ENCODE assay signal across 17 mouse cellular contexts in genomic region chr14:55842794-55843193, GRCm38 (mm10). TPM values are rescaled to one million over a fixed set of nuclear protein-coding genes. Genes with fewer than 3 reads are reported as not detected.
DNase-seq lines count a peak whose midpoint lies in the region; ATAC-seq and TF ChIP-seq lines count a peak whose summit lies in the region.
"Had no signal": no experiment of that assay in that cellular context is flagged by ENCODE, and none has a peak within 500 bp of the region (broad histone marks: within the 10 kb centered on the region; RNA-seq: fewer than 3 reads in every experiment).

No protein-coding gene starts in this region.

- no peak overlapping the region for H3K27ac ChIP-seq in heart, adult 2 months
- H3K27ac ChIP-seq in liver, embryonic 14.5 days: no peak overlapping the region
- no peak overlapping the region for H3K27ac ChIP-seq in liver, embryonic 11.5 days (ENCODE audit: low read depth, low read length)
- no peak overlapping the region for H3K27ac ChIP-seq in thymus, adult 2 months (ENCODE audit: control insufficient read depth, insufficient read depth, low read length)
- no peak overlapping the region for H3K27ac ChIP-seq in stomach, postnatal 0 days (replicated peaks)
- H3K27ac ChIP-seq: limb, embryonic 13.5 days; lung, embryonic 15.5 days; neural tube, embryonic 12.5 days had no signal

- TF ChIP-seq POLR2A in heart, adult 2 months (IDR thresholded peaks at IDR 0.05; ENCODE audit: insufficient read depth, low read depth, low read length): no peak
- TF ChIP-seq POLR2A in thymus, adult 2 months (IDR thresholded peaks at IDR 0.05; ENCODE audit: control insufficient read depth, extremely low read depth, insufficient read depth, low read length, poor library complexity): no peak

- intact Hi-C loops in heart, adult 2 months (cut with DNase I): no loop called here

- H3K36me3 ChIP-seq in heart, adult 2 months (ENCODE audit: control insufficient read depth, insufficient read depth, low read length): no peaks in the 10 kb centered on the region
- H3K36me3 ChIP-seq in liver, embryonic 14.5 days (replicated peaks; ENCODE audit: control insufficient read depth, insufficient read depth, low read depth): no peaks in the 10 kb centered on the region
- H3K36me3 ChIP-seq in liver, embryonic 11.5 days (ENCODE audit: control insufficient read depth, insufficient read depth, low read length): no peaks in the 10 kb centered on the region
- H3K36me3 ChIP-seq in thymus, adult 2 months (ENCODE audit: control insufficient read depth, insufficient read depth, low read length): no peaks in the 10 kb centered on the region
- no peaks in the 10 kb centered on the region for H3K36me3 ChIP-seq in stomach, postnatal 0 days (ENCODE audit: control insufficient read depth, insufficient read depth, low read length)
- H3K36me3 ChIP-seq: G1E; limb, embryonic 13.5 days; lung, embryonic 15.5 days; neural tube, embryonic 12.5 days had no signal

- no peaks in the 10 kb centered on the region for H3K9me3 ChIP-seq in liver, embryonic 14.5 days (ENCODE audit: control insufficient read depth, low read length)
- H3K9me3 ChIP-seq in liver, embryonic 11.5 days (ENCODE audit: control insufficient read depth, low read length): no peaks in the 10 kb centered on the region
- H3K9me3 ChIP-seq in stomach, postnatal 0 days (ENCODE audit: control insufficient read depth, low read length): no peaks in the 10 kb centered on the region
- H3K9me3 ChIP-seq: G1E; limb, embryonic 13.5 days; lung, embryonic 15.5 days; neural tube, embryonic 12.5 days had no signal

- no peaks in the 10 kb centered on the region for H3K4me1 ChIP-seq in heart, adult 2 months (ENCODE audit: control insufficient read depth, insufficient read depth, low read length)
- peaks cover 0 to 4% of the 10 kb centered on the region in 2 experiments; a peak in 1 of 4 replicates for H3K4me1 ChIP-seq in liver, embryonic 14.5 days (replicated peaks; ENCODE audit: control insufficient read depth in 2 of 2, insufficient read depth in 2 of 2, low read length in 1 of 2)
- H3K4me1 ChIP-seq in liver, embryonic 11.5 days (replicated peaks; ENCODE audit: control insufficient read depth, insufficient read depth, low read length): peaks cover 4% of the 10 kb centered on the region; the same call in 1 of the 2 replicates
- no peaks in the 10 kb centered on the region for H3K4me1 ChIP-seq in thymus, adult 2 months (replicated peaks; ENCODE audit: control insufficient read depth, insufficient read depth, low read length)
- no peaks in the 10 kb centered on the region for H3K4me1 ChIP-seq in stomach, postnatal 0 days (replicated peaks; ENCODE audit: control insufficient read depth, insufficient read depth)
- H3K4me1 ChIP-seq: lung, embryonic 15.5 days; neural tube, embryonic 12.5 days had no signal

- no peak for TF ChIP-seq EP300 in heart, adult 2 months (IDR thresholded peaks at IDR 0.05; ENCODE audit: insufficient read depth, low read depth, low read length)
- TF ChIP-seq EP300 in liver, embryonic 14.5 days (IDR thresholded peaks at IDR 0.05; ENCODE audit: low read depth): no peak
- TF ChIP-seq EP300 in stomach, postnatal 0 days (optimal IDR thresholded peaks at IDR 0.05): no peak

- H3K4me3 ChIP-seq in heart, adult 2 months: no peak overlapping the region
- H3K4me3 ChIP-seq in liver, embryonic 14.5 days (ENCODE audit: insufficient read depth in 1 of 2, low read depth in 2 of 2, low read length in 2 of 2): no peak overlapping the region
- no peak overlapping the region for H3K4me3 ChIP-seq in liver, embryonic 11.5 days (ENCODE audit: low read depth, low read length)
- H3K4me3 ChIP-seq in thymus, adult 2 months (ENCODE audit: control insufficient read depth, insufficient read depth, low read length): no peak overlapping the region
- H3K4me3 ChIP-seq in stomach, postnatal 0 days (ENCODE audit: low read depth, low read length): no peak overlapping the region
- H3K4me3 ChIP-seq: limb, embryonic 13.5 days; lung, embryonic 15.5 days; neural tube, embryonic 12.5 days had no signal

- WGBS in heart, adult 2 months: 85% methylated on average over 4 of the region's 4 CpGs
- 52% methylated on average over 4 of the region's 4 CpGs for WGBS in liver, embryonic 14.5 days (ENCODE audit: insufficient replicate concordance)
- WGBS in liver, embryonic 11.5 days: 67% methylated on average over 4 of the region's 4 CpGs
- 79% methylated on average over 4 of the region's 4 CpGs for WGBS in thymus, adult 2 months
- 76% methylated on average over 4 of the region's 4 CpGs for WGBS in stomach, postnatal 0 days

- DNase-seq in heart, adult 2 months: no peak
- DNase-seq in heart, adult 8-10 months (ENCODE audit: low spot score): no peak
- DNase-seq in liver, embryonic 14.5 days (ENCODE audit: low read depth in 3 of 3, low spot score in 3 of 3): no peak
- DNase-seq in liver, embryonic 11.5 days (ENCODE audit: low spot score): no peak
- DNase-seq in thymus, postnatal 4 days: peak; percentile 42
- DNase-seq in thymus, adult 2 months: no peak
- no peak for DNase-seq in stomach, postnatal 0 days (ENCODE audit: low spot score)
- DNase-seq in layer of hippocampus, adult 8-10 months (ENCODE audit: low spot score in 2 of 2): no peak
- DNase-seq: adrenal gland, adult 2 months; cerebellum, postnatal 14 days; kidney, postnatal 10 days had no signal

- peak; percentile 70 for TF ChIP-seq CTCF in heart, adult 2 months (IDR thresholded peaks at IDR 0.05)
- peak; percentile 40 for TF ChIP-seq CTCF in liver, embryonic 14.5 days (IDR thresholded peaks at IDR 0.05; ENCODE audit: low read depth)
- TF ChIP-seq CTCF in thymus, adult 2 months (IDR thresholded peaks at IDR 0.05; ENCODE audit: borderline replicate concordance, control insufficient read depth, extremely low read depth, insufficient read depth, low read length, poor library complexity): no peak
- peak; percentile 57 for TF ChIP-seq CTCF in stomach, postnatal 0 days (IDR thresholded peaks at IDR 0.05; ENCODE audit: low read depth)

- H3K79me2 ChIP-seq in heart, adult 2 months (replicated peaks; ENCODE audit: control insufficient read depth, insufficient read depth, low read length): no peaks in the 10 kb centered on the region

- no peaks in the 10 kb centered on the region for H3K27me3 ChIP-seq in heart, adult 2 months (ENCODE audit: control insufficient read depth, insufficient read depth, low read length)
- no peaks in the 10 kb centered on the region for H3K27me3 ChIP-seq in liver, embryonic 14.5 days (ENCODE audit: control insufficient read depth, insufficient read depth, low read length)
- H3K27me3 ChIP-seq in liver, embryonic 11.5 days (replicated peaks; ENCODE audit: control insufficient read depth, insufficient read depth, low read length): no peaks in the 10 kb centered on the region
- H3K27me3 ChIP-seq in thymus, adult 2 months (ENCODE audit: control insufficient read depth, insufficient read depth, low read length): no peaks in the 10 kb centered on the region
- no peaks in the 10 kb centered on the region for H3K27me3 ChIP-seq in stomach, postnatal 0 days (ENCODE audit: control insufficient read depth, insufficient read depth, low read length)
- H3K27me3 ChIP-seq: limb, embryonic 13.5 days; lung, embryonic 15.5 days; neural tube, embryonic 12.5 days had no signal

- ATAC-seq in liver, embryonic 14.5 days (ENCODE audit: insufficient read depth): no peak
- ATAC-seq in liver, embryonic 11.5 days (replicated peaks; ENCODE audit: low FRiP score): no peak
- no peak for ATAC-seq in stomach, postnatal 0 days (ENCODE audit: low FRiP score, low TSS enrichment)
- ATAC-seq: inflammation-experienced regulatory T-cells, adult 6 months had no signal

- H3K4me2 ChIP-seq in liver, embryonic 14.5 days (ENCODE audit: low read depth): no peak overlapping the region
- no peak overlapping the region for H3K4me2 ChIP-seq in liver, embryonic 11.5 days
- no peak overlapping the region for H3K4me2 ChIP-seq in stomach, postnatal 0 days (replicated peaks; ENCODE audit: low read depth)
- H3K4me2 ChIP-seq: limb, embryonic 13.5 days; lung, embryonic 15.5 days; neural tube, embryonic 12.5 days had no signal

- H3K9ac ChIP-seq in heart, adult 2 months (ENCODE audit: low read depth, low read length): no peak overlapping the region
- no peak overlapping the region for H3K9ac ChIP-seq in liver, embryonic 14.5 days (replicated peaks)
- H3K9ac ChIP-seq in liver, embryonic 11.5 days (ENCODE audit: low read depth, low read length): no peak overlapping the region
- H3K9ac ChIP-seq in stomach, postnatal 0 days (ENCODE audit: low read length): no peak overlapping the region
- H3K9ac ChIP-seq: limb, embryonic 13.5 days; lung, embryonic 15.5 days; neural tube, embryonic 12.5 days had no signal

RNA-seq across cellular contexts. Expression of gene Nynrin, which starts 11.0 kb away (rescaled TPM):
- 1 to 10 TPM; 6.2 to 6.8 TPM for total RNA-seq in heart, adult 2 months (2021)
- polyA plus RNA-seq in heart, adult 2 months (2012; rRNA removed): 3.5 and 3.8 TPM in 2 replicates
- 10 to 100 TPM in 1 of 4 experiments, 1 to 10 TPM in 3; 4.4 to 11.5 (median 6.2) TPM for total RNA-seq in heart, adult 8-10 months (2022)
- 1.7 and 1.9 TPM in 2 replicates for polyA plus RNA-seq in liver, embryonic 14.5 days (2012; rRNA removed)
- 1.2 and 1.4 TPM in 2 replicates for polyA plus RNA-seq in liver, embryonic 14.5 days (2014; fragmentation: Nextera tagmentation; extraction: Ambion mirVana)
- polyA plus RNA-seq in liver, embryonic 11.5 days (2014; fragmentation: Nextera tagmentation; extraction: Ambion mirVana): 12.0 and 12.2 TPM in 2 replicates
- 2.0 and 2.1 TPM in 2 replicates for polyA plus RNA-seq in thymus, adult 2 months (2012; rRNA removed)
- 2.8 and 3.2 TPM in 2 replicates for polyA plus RNA-seq in stomach, postnatal 0 days (2015; fragmentation: Nextera tagmentation; extraction: Ambion mirVana)
- total RNA-seq in layer of hippocampus, adult 8-10 months (2022): 10 to 100 TPM in 2 of 4 experiments, 1 to 10 TPM in 2; 6.4 to 10.9 (median 9.3) TPM

RNA-seq across cellular contexts. Expression of gene Nfatc4, which starts 19.9 kb away (rescaled TPM):
- 1 to 10 TPM; 3.6 to 5.1 TPM for total RNA-seq in heart, adult 2 months (2021)
- polyA plus RNA-seq in heart, adult 2 months (2012; rRNA removed): 6.0 and 7.3 TPM in 2 replicates
- 1 to 10 TPM; 3.3 to 4.2 (median 3.7) TPM for total RNA-seq in heart, adult 8-10 months (2022)
- polyA plus RNA-seq in liver, embryonic 14.5 days (2012; rRNA removed): 0.89 and 1.0 TPM in 2 replicates
- 0.33 and 0.66 TPM in 2 replicates for polyA plus RNA-seq in liver, embryonic 14.5 days (2014; fragmentation: Nextera tagmentation; extraction: Ambion mirVana)
- 15.1 and 15.3 TPM in 2 replicates for polyA plus RNA-seq in liver, embryonic 11.5 days (2014; fragmentation: Nextera tagmentation; extraction: Ambion mirVana)
- 2.3 and 2.7 TPM in 2 replicates for polyA plus RNA-seq in thymus, adult 2 months (2012; rRNA removed)
- polyA plus RNA-seq in stomach, postnatal 0 days (2015; fragmentation: Nextera tagmentation; extraction: Ambion mirVana): 11.2 and 12.5 TPM in 2 replicates
- total RNA-seq in layer of hippocampus, adult 8-10 months (2022): 1 to 10 TPM; 1.4 to 2.0 (median 1.7) TPM
- total RNA-seq: monocyte, adult 5-6 weeks had no signal
- polyA plus RNA-seq: G1E; inflammation-experienced regulatory T-cells, adult 6 months had no signal

RNA-seq across cellular contexts. Expression of gene Cbln3, which starts 41.4 kb away (rescaled TPM):
- total RNA-seq in heart, adult 2 months (2021): under 1 TPM in 1 of 2 experiments, not detected in 1; 0.18 TPM
- polyA plus RNA-seq in heart, adult 2 months (2012; rRNA removed): 0.06 TPM in 2 replicates
- total RNA-seq in heart, adult 8-10 months (2022): under 1 TPM in 1 of 4 experiments, not detected in 3; 0.06 TPM
- 0.15 and 0.16 TPM in 2 replicates for polyA plus RNA-seq in liver, embryonic 14.5 days (2012; rRNA removed)
- polyA plus RNA-seq in liver, embryonic 14.5 days (2014; fragmentation: Nextera tagmentation; extraction: Ambion mirVana): 0.06 and 0.15 TPM in 2 replicates
- polyA plus RNA-seq in liver, embryonic 11.5 days (2014; fragmentation: Nextera tagmentation; extraction: Ambion mirVana): 0.47 and 0.60 TPM in 2 replicates
- polyA plus RNA-seq in thymus, adult 2 months (2012; rRNA removed): 0.04 and 0.09 TPM in 2 replicates
- 0.56 and 0.65 TPM in 2 replicates for polyA plus RNA-seq in stomach, postnatal 0 days (2015; fragmentation: Nextera tagmentation; extraction: Ambion mirVana)
- under 1 TPM; 0.20 to 0.43 (median 0.33) TPM for total RNA-seq in layer of hippocampus, adult 8-10 months (2022)

RNA-seq across cellular contexts. Expression of gene Khnyn, which starts 42.0 kb away (rescaled TPM):
- total RNA-seq in heart, adult 2 months (2021): 10 to 100 TPM in 1 of 2 experiments, 1 to 10 TPM in 1; 8.8 to 11.6 TPM
- 9.3 and 13.3 TPM in 2 replicates for polyA plus RNA-seq in heart, adult 2 months (2012; rRNA removed)
- total RNA-seq in heart, adult 8-10 months (2022): 10 to 100 TPM in 2 of 4 experiments, 1 to 10 TPM in 2; 8.1 to 11.7 (median 10.3) TPM
- 5.8 and 7.5 TPM in 2 replicates for polyA plus RNA-seq in liver, embryonic 14.5 days (2012; rRNA removed)
- 2.4 and 2.8 TPM in 2 replicates for polyA plus RNA-seq in liver, embryonic 14.5 days (2014; fragmentation: Nextera tagmentation; extraction: Ambion mirVana)
- polyA plus RNA-seq in liver, embryonic 11.5 days (2014; fragmentation: Nextera tagmentation; extraction: Ambion mirVana): 12.6 and 14.6 TPM in 2 replicates
- polyA plus RNA-seq in thymus, adult 2 months (2012; rRNA removed): 33.7 and 35.5 TPM in 2 replicates
- 6.4 and 7.5 TPM in 2 replicates for polyA plus RNA-seq in stomach, postnatal 0 days (2015; fragmentation: Nextera tagmentation; extraction: Ambion mirVana)
- 10 to 100 TPM; 13.4 to 14.0 (median 13.7) TPM for total RNA-seq in layer of hippocampus, adult 8-10 months (2022)

RNA-seq across cellular contexts. Expression of gene Ripk3, which starts 54.1 kb away (rescaled TPM):
- 1 to 10 TPM; 2.2 to 2.4 TPM for total RNA-seq in heart, adult 2 months (2021)
- polyA plus RNA-seq in heart, adult 2 months (2012; rRNA removed): 3.5 and 4.1 TPM in 2 replicates
- total RNA-seq in heart, adult 8-10 months (2022): 1 to 10 TPM; 2.2 to 6.2 (median 3.4) TPM
- 13.1 and 15.1 TPM in 2 replicates for polyA plus RNA-seq in liver, embryonic 14.5 days (2012; rRNA removed)
- polyA plus RNA-seq in liver, embryonic 14.5 days (2014; fragmentation: Nextera tagmentation; extraction: Ambion mirVana): 18.2 and 22.0 TPM in 2 replicates
- 51.6 and 52.1 TPM in 2 replicates for polyA plus RNA-seq in liver, embryonic 11.5 days (2014; fragmentation: Nextera tagmentation; extraction: Ambion mirVana)
- polyA plus RNA-seq in thymus, adult 2 months (2012; rRNA removed): 66.8 and 84.4 TPM in 2 replicates
- polyA plus RNA-seq in stomach, postnatal 0 days (2015; fragmentation: Nextera tagmentation; extraction: Ambion mirVana): 8.7 and 13.2 TPM in 2 replicates
- total RNA-seq in layer of hippocampus, adult 8-10 months (2022): 1 to 10 TPM in 1 of 4 experiments, under 1 TPM in 2, not detected in 1; 0.95 to 3.4 (median 0.99) TPM
